Mouse (Mus musculus) brown adipose tissue, adult 24 weeks (tissue): ENCODE data around the gene Fam32a. TPM values are rescaled to one million over a fixed set of nuclear protein-coding genes. Genes with fewer than 3 reads are reported as not detected.
A peak's percentile ranks its signal among the peaks of the same experiment; 100 is the strongest.

Experiments used
- H3K27ac ChIP-seq: fragments of 200-500 bp; replicated peaks from 2 replicates; pipeline ENCODE4 v1.5.1; 2012; ENCODE audit warnings: low read depth, mild to moderate bottlenecking, low read length
- H3K4me1 ChIP-seq: fragments of 200-500 bp; 2 replicates; pipeline ENCODE4 v1.6.1; 2012; ENCODE audit warnings: low read length, mixed read lengths; ENCODE audit not compliant: control insufficient read depth, insufficient read depth, insufficient read length
- H3K4me3 ChIP-seq: fragments of 200-500 bp; 2 replicates; pipeline ENCODE4 v1.5.1; 2012; ENCODE audit warnings: low read depth, mild to moderate bottlenecking, low read length, moderate library complexity; ENCODE audit not compliant: insufficient read depth
- polyA plus RNA-seq: library from polyadenylated mRNA; stranded (reverse); fragments of >200 nt; gene quantifications from 2 replicates; pipeline ENCODE4 v1.2.4, GENCODE M21; 2012; ENCODE audit not compliant: missing spikeins, insufficient read depth, insufficient read length

The Fam32a gene
- polyA plus RNA-seq, 1 experiment: 41.8 TPM

DNA sequence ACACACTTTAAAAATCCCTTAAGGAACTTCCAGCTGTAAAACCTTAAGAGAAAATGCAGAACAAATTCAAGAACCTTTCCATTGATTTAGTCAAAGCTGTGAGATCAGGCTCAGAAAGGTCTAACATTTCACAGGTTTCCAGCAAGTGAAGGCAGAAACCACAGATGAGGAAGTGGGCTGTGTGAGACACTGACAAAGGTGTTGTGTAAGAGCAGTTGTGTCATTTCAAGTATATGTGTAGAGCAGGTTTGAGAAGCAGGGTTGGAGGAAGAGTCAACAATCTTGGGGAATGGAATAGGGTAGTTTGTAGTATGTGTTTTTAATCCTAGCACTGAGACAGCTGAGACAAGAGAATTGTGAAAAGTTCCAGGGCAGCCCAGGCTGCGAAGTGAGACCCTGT, 3.7 kb upstream of the Fam32a start:
- Histone ChIP-seq H3K4me3 (no peak overlapping the region), H3K27ac (no peak overlapping the region), H3K4me1 (no peaks in the 10 kb centered on the region)

DNA sequence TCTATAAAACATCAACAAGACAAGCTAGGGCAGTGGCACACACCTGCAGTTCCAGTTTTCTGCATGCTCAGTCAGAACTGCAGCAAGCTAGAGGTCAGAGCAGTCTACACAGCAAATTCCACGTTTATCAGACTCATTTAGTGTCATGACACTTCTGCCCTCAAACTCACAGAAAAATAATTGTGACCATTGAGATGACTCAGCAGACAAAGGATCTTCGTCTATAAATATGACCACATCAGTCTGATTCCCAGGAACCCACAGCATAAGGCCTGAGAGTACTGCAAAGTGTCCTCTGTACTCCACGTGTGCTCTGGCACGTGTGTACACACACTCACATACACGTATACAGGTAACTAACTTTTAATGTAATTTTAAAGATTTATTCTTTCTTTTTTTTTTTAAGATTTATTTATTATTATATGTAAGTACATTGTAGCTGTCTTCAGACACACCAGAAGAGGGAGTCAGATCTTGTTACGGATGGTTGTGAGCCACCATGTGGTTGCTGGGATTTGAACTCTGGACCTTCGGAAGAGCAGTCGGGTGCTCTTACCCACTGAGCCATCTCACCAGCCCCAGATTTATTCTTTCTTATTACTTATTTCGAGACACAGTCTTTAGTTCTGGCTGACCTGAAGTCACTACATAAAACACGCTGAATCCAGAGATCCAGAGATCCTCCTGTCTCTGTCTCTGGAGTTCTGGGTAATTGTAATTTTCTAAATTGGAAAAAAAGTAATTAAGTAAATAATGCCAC, 569 bp upstream of the Fam32a start:
- no peak overlapping the region for H3K27ac ChIP-seq
- peak overlapping the region; percentile 77 for H3K4me3 ChIP-seq
- H3K4me1 ChIP-seq: no peaks in the 10 kb centered on the region

DNA sequence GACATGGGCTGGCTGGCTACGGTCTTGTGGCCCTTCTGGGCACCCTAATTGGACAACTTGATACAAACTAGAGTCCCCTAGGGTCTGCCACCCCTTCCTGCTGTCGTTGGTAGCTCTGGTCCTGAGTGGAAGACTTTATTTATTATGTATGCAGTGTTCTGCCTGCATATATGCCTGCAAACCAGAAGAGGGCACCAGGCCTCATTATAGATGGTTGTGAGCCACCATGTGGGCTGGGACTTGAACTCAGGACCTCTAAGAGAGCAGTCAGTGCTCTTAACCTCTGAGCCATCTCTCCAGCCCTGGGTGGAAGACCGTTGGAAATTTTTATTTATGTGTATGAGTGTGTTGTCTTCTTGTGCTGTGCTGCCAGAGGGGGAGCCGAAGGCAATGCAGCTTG, 1.2 kb downstream of the Fam32a start:
- H3K4me1 ChIP-seq: no peaks in the 10 kb centered on the region
- peak overlapping the region; percentile 77 for H3K4me3 ChIP-seq
- H3K27ac ChIP-seq: no peak overlapping the region

DNA sequence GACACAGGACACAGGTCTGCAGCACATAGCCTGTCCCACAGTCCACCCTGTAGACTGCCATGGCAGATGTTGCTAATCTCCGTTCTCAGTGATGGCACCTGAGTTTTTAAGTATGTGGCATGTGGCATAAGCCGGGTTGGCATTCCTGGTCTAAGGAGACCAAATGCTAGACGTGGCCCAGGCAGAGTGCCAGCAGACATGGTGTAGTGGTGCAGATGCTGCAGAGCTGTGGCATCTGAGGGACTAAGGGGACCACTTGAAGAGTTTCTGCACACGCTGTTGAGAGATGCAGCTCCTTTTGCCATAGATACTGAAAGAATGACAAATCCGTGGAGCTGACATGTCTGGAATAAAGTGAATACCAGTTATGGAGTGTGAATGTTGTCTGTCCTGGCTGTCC, 3.1 kb downstream of the Fam32a start:
- Histone ChIP-seq H3K4me1 (no peaks in the 10 kb centered on the region), H3K27ac (no peak overlapping the region), H3K4me3 (no peak overlapping the region)

DNA sequence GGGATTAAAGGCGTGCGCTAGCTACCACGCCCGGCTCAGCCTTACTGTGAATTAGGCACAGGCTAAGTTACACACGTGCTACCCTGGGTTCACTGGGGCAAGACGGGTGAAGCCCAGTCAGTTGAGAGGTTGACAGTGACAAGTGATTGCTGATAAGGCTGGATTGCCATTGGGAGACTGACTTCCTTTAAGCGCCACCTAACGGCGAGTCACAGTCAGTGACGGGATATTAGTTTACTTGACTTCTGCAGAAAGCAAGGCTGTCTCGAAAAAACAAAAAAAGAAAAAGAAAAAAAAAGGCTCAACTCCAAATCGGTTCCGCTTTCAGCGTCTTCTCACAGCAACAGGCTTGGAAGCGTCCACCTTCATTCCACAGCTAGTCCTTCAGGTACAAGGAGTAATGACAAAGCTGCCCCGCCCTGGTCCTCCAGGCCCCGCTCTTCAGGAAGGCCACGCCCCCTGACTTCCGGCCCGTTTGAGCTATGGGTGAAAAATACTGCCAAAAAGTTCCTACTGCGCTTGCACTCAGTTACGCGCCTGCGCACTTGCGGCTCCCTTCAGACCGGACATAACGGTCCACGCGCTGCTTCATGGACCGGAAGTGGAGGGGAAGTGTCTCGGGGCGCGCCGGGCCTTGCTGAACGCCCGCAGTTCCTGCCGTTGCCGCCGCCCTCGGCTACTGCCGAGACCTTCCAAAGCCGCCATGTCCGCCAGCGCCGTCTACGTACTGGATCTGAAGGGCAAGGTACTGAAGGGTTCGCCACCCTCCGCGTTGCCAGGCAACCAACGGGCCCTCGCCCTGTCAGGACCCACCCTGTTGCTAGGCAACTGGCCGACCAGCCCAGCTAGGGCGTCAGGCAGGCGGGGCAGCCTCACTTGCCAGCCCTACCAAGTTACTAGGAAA, 20.2 kb downstream of the Fam32a start, which contains the start of gene Ap1m1:
Ap1m1 (plus strand) TSS at position 520 of the 904 bp plus-strand sequence.
- H3K4me3 ChIP-seq: peak within 1 kb of the TSS; percentile 93
- peak within 1 kb of the TSS; percentile 100 for H3K27ac ChIP-seq
- H3K4me1 ChIP-seq: peaks cover 16% of the 10 kb centered on the region

DNA sequence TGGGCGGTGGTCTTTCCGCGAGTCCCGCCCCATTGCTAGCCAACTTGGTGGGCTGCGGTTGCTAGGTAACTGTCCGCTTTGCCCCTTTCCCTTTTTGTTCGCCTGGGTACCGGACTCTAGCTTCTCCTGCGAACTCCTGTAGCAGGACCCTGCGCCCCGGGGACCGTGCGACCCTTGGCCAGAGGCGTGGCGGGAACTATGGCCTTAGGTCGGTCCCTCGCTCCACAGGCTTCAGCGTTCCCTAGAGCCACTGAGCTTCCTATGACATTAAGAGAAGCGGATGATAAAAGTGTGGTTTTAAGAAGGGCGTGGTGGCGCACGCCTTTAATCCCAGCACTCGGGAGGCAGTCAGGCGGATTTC, 20.9 kb downstream of the Fam32a start:
- H3K4me3 ChIP-seq: peak overlapping the region; percentile 93
- H3K4me1 ChIP-seq: peaks cover 16% of the 10 kb centered on the region
- peak overlapping the region; percentile 100 for H3K27ac ChIP-seq

DNA sequence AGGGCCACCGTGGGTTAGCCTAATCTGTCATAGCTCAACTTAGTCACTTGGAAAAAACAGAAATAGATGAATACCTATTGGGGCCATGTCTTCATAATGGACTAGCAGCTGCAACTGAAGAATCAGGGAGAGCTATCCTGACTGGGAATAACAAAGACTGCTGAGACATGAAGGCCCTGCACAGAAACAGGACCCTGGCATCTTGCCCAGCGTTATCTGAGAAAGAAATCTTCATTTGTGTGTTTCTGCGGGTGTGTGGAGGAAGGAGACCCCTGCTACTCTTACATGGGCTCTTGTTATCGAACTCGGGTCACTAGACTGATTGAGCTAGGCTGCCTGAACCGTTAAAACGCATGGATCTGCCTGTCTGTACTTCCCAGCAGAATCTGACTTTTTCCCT, 21.4 kb downstream of the Fam32a start:
- Histone ChIP-seq H3K4me1 (peaks cover 16% of the 10 kb centered on the region), H3K4me3 (peak overlapping the region; percentile 93), H3K27ac (peak overlapping the region; percentile 100)

DNA sequence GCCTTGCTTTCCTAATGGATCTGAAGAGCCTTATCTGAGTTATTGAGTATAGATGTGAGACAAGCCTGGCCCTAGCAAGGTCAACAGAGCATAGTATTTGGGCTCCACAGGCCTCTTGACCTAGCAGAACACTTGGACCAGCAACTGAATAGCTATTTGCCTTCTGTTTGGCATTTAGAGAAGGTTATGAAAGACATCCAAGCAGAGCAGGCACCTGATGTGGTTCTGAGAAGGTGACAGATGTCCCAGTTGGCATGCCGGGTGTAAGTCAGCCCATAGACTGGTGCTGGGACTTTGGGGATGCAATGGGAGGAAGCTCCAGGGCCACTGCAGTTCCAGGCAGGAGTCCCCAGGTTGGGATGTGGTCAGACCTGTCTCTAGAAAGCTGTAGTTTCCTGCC, 22.7 kb downstream of the Fam32a start:
- Histone ChIP-seq H3K27ac (peak overlapping the region; percentile 100), H3K4me1 (peaks cover 16% of the 10 kb centered on the region), H3K4me3 (no peak overlapping the region)

DNA sequence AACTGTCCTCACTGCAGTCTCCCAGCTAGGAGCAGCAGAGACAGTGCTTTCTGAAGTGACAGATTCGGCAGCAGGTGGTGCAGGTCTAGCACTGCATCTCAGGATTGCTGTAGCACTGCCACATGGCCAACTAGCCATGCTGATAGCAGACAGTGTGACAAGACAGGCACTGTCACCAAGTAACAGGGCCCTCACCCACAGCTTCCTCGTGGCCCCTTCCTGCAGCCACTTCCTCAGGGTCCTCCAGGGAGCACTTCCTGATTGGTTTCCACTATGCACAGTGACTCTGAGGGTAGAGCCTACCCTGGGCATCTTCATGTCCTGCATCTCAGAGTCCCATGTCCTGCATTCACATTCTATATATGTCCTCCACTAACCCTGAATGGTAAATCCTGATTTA, 25.1 kb downstream of the Fam32a start:
- no peak overlapping the region for H3K4me3 ChIP-seq
- no peak overlapping the region for H3K27ac ChIP-seq
- peaks cover 16% of the 10 kb centered on the region for H3K4me1 ChIP-seq

DNA sequence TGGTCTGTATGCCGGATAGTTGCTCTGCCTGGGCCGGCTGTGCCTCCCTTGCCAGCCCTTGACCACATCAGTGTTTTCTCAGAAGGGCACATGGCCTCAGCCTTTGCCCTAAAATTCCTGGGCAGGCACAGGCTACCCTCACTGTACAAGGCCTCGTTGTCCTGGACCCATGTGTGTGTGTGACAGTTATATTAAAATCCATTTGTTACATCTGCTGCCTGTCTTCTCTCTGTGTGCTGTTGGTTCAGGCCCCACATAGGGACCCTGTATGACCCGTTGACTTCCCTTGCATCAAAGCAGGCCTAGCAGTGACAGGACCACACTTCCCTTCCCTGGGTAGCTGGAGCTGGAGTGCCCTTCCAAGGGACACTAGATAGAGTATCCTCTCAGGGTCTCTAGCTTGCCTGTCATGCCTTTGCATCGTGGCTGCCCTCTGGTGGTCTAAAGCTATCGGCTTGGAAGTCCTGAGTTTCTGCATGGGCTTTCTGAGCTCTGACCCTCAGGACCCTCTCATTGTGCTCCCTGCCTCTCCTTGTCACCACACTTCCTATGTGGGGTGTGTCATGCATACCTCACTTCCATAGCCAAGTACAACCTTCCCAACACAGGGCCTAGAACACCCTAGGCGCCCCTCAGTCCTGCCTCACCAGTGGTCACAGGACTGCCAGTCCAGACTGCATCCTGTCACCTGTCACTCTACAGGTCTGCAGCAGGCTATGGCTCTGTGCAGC, 37.8 kb downstream of the Fam32a start:
- Histone ChIP-seq H3K27ac (no peak overlapping the region), H3K4me3 (no peak overlapping the region), H3K4me1 (peaks cover 5% of the 10 kb centered on the region; the same call in 1 of the 2 replicates)

DNA sequence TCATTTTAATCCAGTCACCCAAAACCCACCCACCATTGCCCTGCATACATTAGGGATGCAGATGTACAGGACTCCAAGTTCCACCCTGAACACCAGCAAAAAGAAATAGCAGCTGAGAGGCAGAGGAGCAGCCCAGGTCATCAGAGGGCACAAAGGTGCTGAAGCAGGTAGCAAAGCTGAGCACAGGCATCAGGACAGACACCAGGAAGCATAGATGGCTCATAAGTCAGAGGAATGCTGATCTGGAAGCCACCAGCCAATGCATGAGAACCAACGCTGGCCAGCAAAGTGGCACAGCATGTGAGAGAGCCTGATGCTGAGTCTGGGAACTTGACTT, 38.3 kb downstream of the Fam32a start:
- Histone ChIP-seq H3K4me3 (no peak overlapping the region), H3K4me1 (peaks cover 5% of the 10 kb centered on the region; the same call in 1 of the 2 replicates), H3K27ac (no peak overlapping the region)

DNA sequence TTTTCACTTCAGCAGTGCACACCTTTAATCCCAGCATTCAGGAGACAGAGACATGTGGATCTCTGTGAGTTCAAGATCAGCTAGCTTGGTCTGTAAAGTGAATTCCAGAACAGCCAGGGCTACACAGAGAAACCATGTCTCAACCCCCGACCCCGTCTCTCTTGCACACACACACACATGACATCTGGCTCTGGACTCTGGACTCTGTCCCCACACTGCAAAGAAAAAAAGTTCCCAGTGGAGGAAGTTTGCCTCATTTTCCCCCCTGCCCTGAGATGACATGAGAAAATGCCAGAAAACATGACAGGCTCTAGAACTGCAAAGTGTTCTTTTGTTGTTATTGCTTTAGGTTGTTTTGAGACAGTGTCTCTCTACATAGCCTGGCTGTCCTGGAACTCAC, 40.3 kb downstream of the Fam32a start:
- no peak overlapping the region for H3K4me3 ChIP-seq
- no peak overlapping the region for H3K27ac ChIP-seq
- H3K4me1 ChIP-seq: peaks cover 5% of the 10 kb centered on the region; the same call in 1 of the 2 replicates

DNA sequence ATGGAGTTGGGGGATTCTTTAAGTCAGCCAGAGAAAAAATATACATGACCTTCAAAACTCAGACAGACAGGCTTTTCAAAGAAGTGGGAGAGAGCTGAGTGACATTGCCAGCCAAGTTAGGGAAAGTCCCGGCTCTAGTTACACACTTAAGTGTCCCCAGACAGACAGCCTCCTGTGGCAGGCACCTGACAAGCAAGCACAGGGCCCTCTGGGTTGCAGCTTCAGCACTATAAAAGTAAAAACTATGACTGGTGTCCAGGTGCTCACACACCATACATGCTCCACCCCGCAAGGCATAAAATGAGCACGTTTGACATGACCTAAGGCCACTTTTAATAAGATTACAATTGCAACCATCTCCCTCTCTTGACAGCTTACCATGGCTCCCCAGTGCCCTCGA, 41.1 kb downstream of the Fam32a start:
- Histone ChIP-seq H3K4me3 (no peak overlapping the region), H3K4me1 (peaks cover 5% of the 10 kb centered on the region; the same call in 1 of the 2 replicates), H3K27ac (no peak overlapping the region)

DNA sequence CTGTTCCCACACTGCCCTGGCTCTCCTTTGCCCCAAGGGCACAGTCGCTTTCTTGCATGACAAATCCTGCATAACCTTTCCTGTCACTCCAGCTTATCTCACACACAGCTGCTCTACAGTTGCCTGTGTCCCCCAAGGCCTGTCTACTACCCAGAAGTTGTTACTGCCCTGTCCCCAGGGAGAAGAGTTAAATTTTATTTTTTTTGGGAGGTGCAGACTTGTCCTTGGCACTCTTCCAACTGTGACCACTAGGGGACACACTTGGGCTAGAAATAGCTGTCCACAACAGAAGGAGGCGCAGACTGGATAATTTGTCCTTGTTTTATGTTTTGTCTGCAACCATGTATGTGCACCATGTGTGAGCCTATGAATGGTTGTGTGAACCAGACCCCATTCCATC, 41.5 kb downstream of the Fam32a start:
- peaks cover 9% of the 10 kb centered on the region; the same call in 1 of the 2 replicates for H3K4me1 ChIP-seq
- no peak overlapping the region for H3K4me3 ChIP-seq
- no peak overlapping the region for H3K27ac ChIP-seq

DNA sequence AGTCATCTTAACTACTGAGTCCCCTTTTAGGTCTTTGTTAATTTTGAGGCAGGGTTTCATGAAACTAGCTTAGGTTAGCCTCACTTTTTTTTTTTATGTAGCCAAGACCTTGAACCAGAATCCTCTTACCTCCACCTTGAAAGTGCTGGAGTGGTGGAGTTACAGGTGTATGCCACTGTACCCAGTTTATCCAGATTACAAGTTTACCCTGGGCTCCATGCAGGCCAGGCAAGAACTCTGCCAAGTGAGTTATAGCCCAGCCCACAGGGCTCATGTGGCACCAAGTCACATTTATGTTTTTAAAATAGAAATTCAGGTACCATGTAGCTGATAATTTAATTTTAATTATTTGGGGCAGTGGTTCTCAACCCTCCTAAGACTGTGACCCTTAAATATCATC, 41.9 kb downstream of the Fam32a start:
- H3K4me1 ChIP-seq: peaks cover 9% of the 10 kb centered on the region; the same call in 1 of the 2 replicates
- H3K4me3 ChIP-seq: no peak overlapping the region
- no peak overlapping the region for H3K27ac ChIP-seq
